Mouse (Mus musculus) induced T-regulatory cell, adult 2 months (primary cell): ENCODE results near the gene C330007P06Rik.
"Not testable (repeated sequence)": the region's sequence is repeated elsewhere in the genome, so short reads cannot be mapped to it uniquely, and the experiment has no call there.

Experiments
- DNase-seq: peaks from one replicate; pipeline ENCODE4 v3.0.0-alpha.2; 2012; ENCODE audit warnings: low read depth

The C330007P06Rik gene

DNA sequence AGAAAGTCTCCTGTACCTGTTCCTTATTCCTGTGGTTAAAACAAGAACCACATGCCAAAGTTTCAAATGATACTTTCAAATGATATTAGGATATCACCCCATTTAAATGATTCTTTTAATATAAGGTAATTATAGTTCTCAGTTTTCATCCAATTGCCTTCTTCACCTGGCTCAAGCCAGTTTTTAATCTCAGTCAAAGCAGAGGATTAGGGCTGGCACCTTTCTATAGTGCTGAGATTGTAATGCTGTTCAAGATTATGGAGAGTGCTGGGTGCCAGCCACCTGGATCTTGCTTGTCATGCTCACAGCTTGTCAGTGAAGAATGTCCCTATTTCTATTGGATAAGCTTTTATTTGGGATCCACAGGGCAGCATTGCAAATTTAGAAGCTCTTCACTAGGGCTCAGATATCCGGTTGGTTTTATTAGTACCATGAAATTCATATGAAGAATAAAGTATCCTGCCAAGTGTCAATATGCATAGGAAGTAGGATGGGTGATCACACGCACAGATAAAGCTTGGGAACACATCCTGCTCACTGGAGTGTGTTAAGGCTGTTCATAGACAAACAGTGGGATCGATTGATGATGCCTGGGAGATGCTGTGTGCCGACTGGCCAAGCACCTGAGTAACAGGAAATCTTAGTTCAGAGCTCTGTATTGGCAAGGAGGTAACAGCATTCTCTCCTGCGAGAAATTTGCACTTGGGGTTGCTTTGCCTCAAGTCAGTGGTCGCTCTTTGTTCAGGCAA, 74.6 kb downstream of the C330007P06Rik start:
- no peak for DNase-seq

DNA sequence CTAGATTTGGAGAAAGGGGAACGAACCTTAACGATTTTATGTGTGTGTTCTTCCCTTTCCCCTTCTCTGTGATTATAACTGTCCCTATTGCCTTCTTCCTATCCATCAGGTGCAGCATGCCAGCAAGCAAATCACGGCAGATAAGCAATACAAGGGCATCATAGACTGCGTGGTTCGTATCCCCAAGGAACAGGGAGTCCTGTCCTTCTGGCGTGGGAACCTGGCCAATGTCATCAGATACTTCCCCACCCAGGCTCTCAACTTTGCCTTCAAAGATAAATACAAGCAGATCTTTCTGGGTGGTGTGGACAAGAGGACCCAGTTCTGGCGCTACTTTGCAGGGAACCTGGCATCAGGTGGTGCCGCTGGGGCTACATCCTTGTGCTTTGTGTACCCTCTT, 77.2 kb downstream of the C330007P06Rik start:
- DNase-seq: not testable (repeated sequence)

DNA sequence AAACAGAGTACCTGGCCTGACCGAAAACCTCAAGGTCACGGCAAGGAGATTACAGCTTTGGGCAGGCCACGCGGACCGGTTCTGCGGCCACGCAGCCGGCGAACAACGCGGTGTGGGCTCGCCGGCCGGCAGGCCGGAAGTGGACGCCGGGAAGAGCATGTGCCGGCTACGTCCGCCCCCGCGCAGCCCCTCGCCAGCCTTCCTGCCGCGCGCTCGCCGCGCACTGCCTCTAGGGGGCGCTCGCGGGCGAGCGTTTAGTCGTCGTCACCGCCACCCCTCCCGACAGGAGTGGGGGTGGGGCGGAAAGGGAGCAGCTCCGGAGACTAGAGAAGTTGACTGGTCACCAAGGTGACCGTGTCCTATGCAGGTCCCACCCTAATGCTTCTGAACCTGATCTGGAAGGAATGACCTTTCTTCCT, 77.7 kb downstream of the C330007P06Rik start:
- DNase-seq: peak; percentile 87

DNA sequence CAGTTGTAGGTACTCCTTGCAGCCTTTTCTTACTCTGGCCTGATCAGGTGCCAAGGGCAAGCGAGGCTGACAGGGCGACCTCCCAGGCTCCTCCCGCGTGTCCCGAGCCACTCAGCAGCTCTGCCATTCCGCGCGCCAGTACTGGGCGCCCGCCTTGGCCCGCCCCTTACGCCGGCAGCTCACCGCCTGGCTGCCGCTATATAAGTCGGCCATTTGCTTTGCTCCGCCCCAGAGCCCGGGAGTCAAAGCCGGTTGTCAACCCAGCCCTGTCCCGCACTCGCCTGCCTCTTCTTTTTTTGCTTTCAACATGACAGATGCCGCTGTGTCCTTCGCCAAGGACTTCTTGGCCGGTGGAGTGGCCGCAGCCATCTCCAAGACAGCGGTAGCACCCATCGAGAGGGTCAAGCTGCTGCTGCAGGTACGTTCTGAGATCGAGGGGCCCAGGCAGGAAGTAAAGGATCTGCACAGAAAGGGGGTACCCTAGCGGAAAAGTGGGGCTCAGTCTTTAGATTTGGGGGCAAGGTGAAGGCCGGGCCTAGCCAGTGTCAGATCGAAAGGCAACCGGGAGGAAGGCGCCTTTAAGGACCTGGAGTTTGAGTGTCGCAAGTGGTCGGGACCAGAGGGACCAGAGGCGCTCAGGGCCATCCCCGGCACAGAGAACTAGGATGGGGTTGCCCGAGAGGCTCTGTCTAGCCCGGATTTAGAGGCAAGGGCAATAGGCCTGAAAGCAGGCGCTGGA, 78.3 kb downstream of the C330007P06Rik start, which contains the start of gene Slc25a5:
Gene Slc25a5, plus strand, starts transcription at position 228 of the 739 bp plus-strand sequence.
- DNase-seq: peak; percentile 89

DNA sequence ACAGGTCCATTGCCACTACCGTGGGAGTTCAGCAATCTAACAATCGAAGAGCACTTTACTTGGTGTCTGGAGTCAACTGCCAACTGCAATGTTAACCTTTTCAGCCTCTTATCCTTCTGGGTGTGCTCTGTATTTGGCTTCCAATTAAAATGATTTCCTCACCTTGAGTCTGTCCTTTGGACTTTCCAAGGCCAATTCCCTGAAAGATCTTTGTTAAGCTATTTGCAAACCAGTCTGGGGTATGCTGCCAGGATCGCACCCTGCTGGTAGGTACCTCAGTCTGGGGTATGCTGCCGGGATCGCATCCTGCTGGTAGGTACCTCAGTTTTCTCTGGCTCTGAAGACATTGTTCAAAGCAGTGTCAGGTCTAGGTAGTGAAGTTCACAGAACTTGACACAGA, 79.3 kb downstream of the C330007P06Rik start:
- DNase-seq: no peak

DNA sequence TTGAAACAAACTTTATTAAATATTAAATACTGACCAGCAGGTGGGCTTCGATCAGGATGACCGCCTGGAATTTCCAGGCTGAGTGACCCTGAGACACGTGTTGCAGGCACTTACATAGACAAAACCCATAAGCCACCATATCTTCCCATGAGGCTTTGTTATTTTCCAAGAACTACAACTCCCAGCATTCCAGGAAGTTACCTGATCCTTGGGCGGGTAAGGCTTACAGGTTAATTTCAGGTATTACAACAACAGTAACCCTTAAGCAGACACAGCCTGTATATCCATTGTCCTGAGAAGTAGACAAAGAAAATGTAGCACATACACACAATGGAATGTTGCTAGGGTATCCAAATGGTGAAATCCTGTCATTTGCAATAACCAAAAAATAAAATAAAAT, 84.6 kb downstream of the C330007P06Rik start:
- DNase-seq: no peak

DNA sequence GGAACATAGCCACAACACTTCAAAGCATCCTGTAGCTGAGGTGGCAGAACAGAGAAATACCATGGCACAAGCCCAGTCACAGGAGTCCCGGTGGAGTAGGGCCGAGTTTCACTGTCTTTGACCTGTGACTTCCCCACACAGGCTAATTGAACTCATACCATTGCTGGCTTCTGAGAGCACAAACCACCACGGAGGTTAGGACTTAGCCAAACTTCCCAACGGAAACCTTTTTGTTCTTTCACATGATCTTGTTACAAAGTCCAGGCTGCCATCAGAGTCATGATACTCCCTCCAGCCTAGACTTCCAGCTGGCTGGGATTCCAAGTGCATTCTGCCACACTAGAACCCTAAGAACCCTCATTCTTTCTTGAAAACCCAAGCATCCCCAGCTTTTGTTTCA, 96.2 kb downstream of the C330007P06Rik start:
- DNase-seq: no peak

DNA sequence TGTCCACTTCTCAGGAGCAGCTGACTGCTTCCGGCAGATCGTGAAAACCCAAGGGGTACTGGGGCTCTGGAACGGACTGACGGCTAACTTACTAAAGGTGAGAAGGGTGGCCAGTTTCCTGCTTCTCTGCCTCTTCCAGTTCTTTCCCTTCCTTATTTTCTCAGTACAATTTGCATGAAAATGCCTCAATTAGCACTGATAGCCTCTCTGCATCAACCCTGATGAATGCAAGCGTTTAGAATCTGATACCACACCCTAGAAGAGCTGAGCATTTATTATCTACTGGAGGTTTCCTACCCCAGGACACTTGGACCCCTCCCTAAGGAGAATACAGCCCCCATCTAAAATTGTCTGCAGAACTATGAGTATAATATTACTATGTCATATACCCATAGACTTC, 98.4 kb downstream of the C330007P06Rik start:
- DNase-seq: no peak
